In the genomic region with DNA sequence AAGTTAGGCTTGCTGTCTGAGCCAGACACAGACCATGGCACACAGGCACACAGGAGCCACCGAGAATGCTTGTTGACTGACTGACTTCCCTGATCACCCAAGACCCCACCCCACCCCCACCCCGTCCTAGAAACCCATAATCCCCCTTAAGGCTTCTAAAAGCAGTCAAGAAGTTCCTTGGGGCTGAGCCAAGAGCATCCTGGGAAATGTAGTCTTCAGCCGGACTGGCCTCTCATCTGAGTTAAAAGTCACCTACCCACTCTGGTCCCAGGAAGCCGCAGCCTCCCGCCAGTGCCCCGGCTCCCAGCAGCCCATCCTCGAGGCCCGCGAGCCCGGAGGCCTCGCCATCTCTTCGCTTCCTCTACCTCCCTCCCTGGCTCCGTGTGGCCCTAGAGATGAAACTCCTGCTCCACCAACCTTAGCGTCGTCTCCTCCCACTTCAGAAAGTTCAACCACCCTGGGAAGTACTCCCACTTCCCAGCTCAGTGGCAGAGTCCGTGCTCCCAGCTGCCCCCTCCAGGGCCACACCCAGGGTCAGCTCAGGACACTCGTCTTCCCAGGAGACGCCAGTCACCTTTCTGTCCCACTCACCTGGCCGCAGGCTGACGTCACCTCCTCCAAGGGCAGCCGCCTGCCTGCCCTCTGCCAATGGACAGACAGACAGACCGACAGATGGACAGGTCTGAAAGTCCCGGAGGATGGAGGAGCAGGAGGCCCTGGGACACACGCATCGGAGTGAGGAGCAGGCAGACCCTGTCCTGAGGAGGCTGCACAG, we compare ENCODE assay signal across 9 mouse cellular contexts. TPM values are rescaled to one million over a fixed set of nuclear protein-coding genes. Genes with fewer than 3 reads are reported as not detected.
DNase-seq lines count a peak whose midpoint lies in the region; ATAC-seq and TF ChIP-seq lines count a peak whose summit lies in the region.
"Had no signal": no experiment of that assay in that cellular context is flagged by ENCODE, and none has a peak within 500 bp of the region (broad histone marks: within the 10 kb centered on the region; RNA-seq: fewer than 3 reads in every experiment).

No protein-coding gene starts in this region.

- TF ChIP-seq RAD21 in MEL (IDR thresholded peaks at IDR 0.05; ENCODE audit: low read depth, low read length): no peak

- no peaks in the 10 kb centered on the region for H3K9me3 ChIP-seq in heart, postnatal 0 days (replicated peaks; ENCODE audit: control insufficient read depth, low read length)
- no peaks in the 10 kb centered on the region for H3K9me3 ChIP-seq in MEL (replicated peaks; ENCODE audit: insufficient read depth, low read length)
- H3K9me3 ChIP-seq in forebrain, embryonic 12.5 days: no peaks in the 10 kb centered on the region
- H3K9me3 ChIP-seq in limb, embryonic 15.5 days: no peaks in the 10 kb centered on the region

- ATAC-seq in heart, postnatal 0 days (ENCODE audit: insufficient read depth, low read depth): no peak
- ATAC-seq in forebrain, embryonic 12.5 days (ENCODE audit: low FRiP score): no peak
- ATAC-seq in limb, embryonic 15.5 days (ENCODE audit: insufficient number of reproducible peaks, low FRiP score, low TSS enrichment, low read depth): no peak
- no peak for ATAC-seq in frontal cortex, adult (ENCODE audit: low TSS enrichment)

- H3K9ac ChIP-seq in heart, postnatal 0 days (replicated peaks; ENCODE audit: low read depth, low read length): no peak overlapping the region
- H3K9ac ChIP-seq in MEL (ENCODE audit: control insufficient read depth, low read depth, low read length, poor library complexity, severe bottlenecking): no peak overlapping the region
- H3K9ac ChIP-seq in forebrain, embryonic 12.5 days: peak overlapping the region; percentile 14; the same call in 1 of the 2 replicates
- no peak overlapping the region for H3K9ac ChIP-seq in limb, embryonic 15.5 days

- no peak overlapping the region for H3K27ac ChIP-seq in heart, postnatal 0 days (ENCODE audit: low read depth)
- no peak overlapping the region for H3K27ac ChIP-seq in MEL (ENCODE audit: control insufficient read depth, low read depth, low read length)
- no peak overlapping the region for H3K27ac ChIP-seq in forebrain, embryonic 12.5 days
- H3K27ac ChIP-seq in limb, embryonic 15.5 days: no peak overlapping the region

- H3K36me3 ChIP-seq in heart, postnatal 0 days (replicated peaks; ENCODE audit: control insufficient read depth, insufficient read depth, low read length): no peaks in the 10 kb centered on the region
- H3K36me3 ChIP-seq in MEL (ENCODE audit: control insufficient read depth in 1 of 2, insufficient read depth in 2 of 2, low read length in 2 of 2): peaks cover 0 to 1% of the 10 kb centered on the region in 2 experiments; a peak in 1 of 4 replicates
- H3K36me3 ChIP-seq in forebrain, embryonic 12.5 days (replicated peaks): no peaks in the 10 kb centered on the region
- no peaks in the 10 kb centered on the region for H3K36me3 ChIP-seq in limb, embryonic 15.5 days

- H3K27me3 ChIP-seq in heart, postnatal 0 days (ENCODE audit: control insufficient read depth, insufficient read depth, low read length): peaks cover 57% of the 10 kb centered on the region
- H3K27me3 ChIP-seq in MEL (ENCODE audit: control insufficient read depth in 1 of 2, insufficient read depth in 2 of 2, low read length in 2 of 2): no peaks in the 10 kb centered on the region
- peaks cover 84% of the 10 kb centered on the region for H3K27me3 ChIP-seq in forebrain, embryonic 12.5 days
- H3K27me3 ChIP-seq in limb, embryonic 15.5 days: peaks cover 69% of the 10 kb centered on the region

- H3K4me3 ChIP-seq in heart, postnatal 0 days (ENCODE audit: low read depth, low read length): no peak overlapping the region
- no peak overlapping the region for H3K4me3 ChIP-seq in MEL (ENCODE audit: control insufficient read depth in 1 of 2, insufficient read depth in 1 of 2, low read depth in 2 of 2, low read length in 2 of 2)
- peak overlapping the region; percentile 4; the same call in 1 of the 2 replicates for H3K4me3 ChIP-seq in forebrain, embryonic 12.5 days (replicated peaks)
- H3K4me3 ChIP-seq in limb, embryonic 15.5 days: 0 out of 2 replicates have a peak overlapping the region, but pooled peaks have one; percentile 11

- DNase-seq in heart, postnatal 0 days (ENCODE audit: low spot score): no peak
- no peak for DNase-seq in heart, postnatal 25 days (ENCODE audit: low spot score)
- DNase-seq in MEL (ENCODE audit: low read depth, low spot score) (no peak), adipocyte (ENCODE audit: low spot score) (no peak)
- no peak for DNase-seq in left cerebral cortex, postnatal 4 days

- TF ChIP-seq CTCF in heart, postnatal 0 days (IDR thresholded peaks at IDR 0.05; ENCODE audit: low read depth): no peak
- no peak for TF ChIP-seq CTCF in MEL (IDR thresholded peaks at IDR 0.05 in 2 of 3, conservative IDR thresholded peaks at IDR 0.05 in 1 of 3; ENCODE audit: control insufficient read depth in 1 of 3, insufficient read depth in 1 of 3, low read depth in 2 of 3, low read length in 3 of 3, poor library complexity in 1 of 3, severe bottlenecking in 1 of 3)

- TF ChIP-seq POLR2A in MEL (IDR thresholded peaks at IDR 0.05; ENCODE audit: control insufficient read depth in 1 of 2, insufficient read depth in 1 of 2, low read depth in 1 of 2, low read length in 2 of 2, poor library complexity in 1 of 2): no peak

- H3K4me2 ChIP-seq in heart, postnatal 0 days (ENCODE audit: low read depth, low read length): peak overlapping the region; percentile 24; the same call in 1 of the 2 replicates
- H3K4me2 ChIP-seq in forebrain, embryonic 12.5 days: peak overlapping the region; percentile 96
- H3K4me2 ChIP-seq in limb, embryonic 15.5 days: no peak overlapping the region

- H3K79me2 ChIP-seq in MEL (ENCODE audit: control insufficient read depth, insufficient read depth, low read length, poor library complexity): peaks cover 6% of the 10 kb centered on the region; the same call in 1 of the 2 replicates

- no peak for TF ChIP-seq EP300 in heart, postnatal 0 days (IDR thresholded peaks at IDR 0.05; ENCODE audit: low read depth)
- TF ChIP-seq EP300 in MEL (IDR thresholded peaks at IDR 0.05; ENCODE audit: low read depth in 1 of 2, low read length in 2 of 2): no peak

- 25% methylated on average over 25 of the region's 25 CpGs for WGBS in heart, postnatal 0 days
- 14% methylated on average over 25 of the region's 25 CpGs for WGBS in forebrain, embryonic 12.5 days
- WGBS in limb, embryonic 15.5 days: 21% methylated on average over 25 of the region's 25 CpGs

- H3K4me1 ChIP-seq in heart, postnatal 0 days (ENCODE audit: control insufficient read depth, insufficient read depth): peaks cover 20% of the 10 kb centered on the region
- peaks cover 0 to 7% of the 10 kb centered on the region in 2 experiments; a peak in 2 of 4 replicates for H3K4me1 ChIP-seq in MEL (ENCODE audit: control insufficient read depth in 1 of 2, insufficient read depth in 2 of 2, low read length in 2 of 2)
- H3K4me1 ChIP-seq in forebrain, embryonic 12.5 days: peaks cover 54% of the 10 kb centered on the region
- H3K4me1 ChIP-seq in limb, embryonic 15.5 days: peaks cover 45% of the 10 kb centered on the region

- intact Hi-C loops in heart, postnatal 25 days (cut with DNase I): no loop called here
- intact Hi-C loops in left cerebral cortex, postnatal 4 days (cut with DNase I): no loop called here

RNA-seq across cellular contexts. Expression of gene Sema6b, which starts 2.1 kb away (rescaled TPM):
- 7.9 and 10.4 TPM in 2 replicates for total RNA-seq in heart, postnatal 0 days (2014; rRNA removed; ENCODE audit: low replicate concordance)
- 0.81 and 0.93 TPM in 2 replicates for polyA plus RNA-seq in heart, postnatal 0 days (2015; fragmentation: Nextera tagmentation; extraction: Ambion mirVana)
- 1 to 10 TPM; 7.3 to 8.8 TPM for total RNA-seq in heart, postnatal 25 days (2021)
- total RNA-seq in MEL (2012; rRNA removed): 7.0 and 7.7 TPM in 2 replicates
- 10 to 100 TPM in 1 of 2 experiments, not detected in 1; 16.8 TPM for polyA plus RNA-seq in MEL (2012; ENCODE audit: insufficient read depth in 1 of 2, insufficient read length in 2 of 2, low read depth in 1 of 2, low replicate concordance in 2 of 2, missing spikeins in 1 of 2)
- polyA plus RNA-seq in forebrain, embryonic 12.5 days (2016; fragmentation: Nextera tagmentation; extraction: Ambion mirVana): 4.8 and 5.4 TPM in 2 replicates
- polyA plus RNA-seq in limb, embryonic 15.5 days (2015; fragmentation: Nextera tagmentation; extraction: Ambion mirVana): 2.3 and 3.3 TPM in 2 replicates
- total RNA-seq in left cerebral cortex, postnatal 4 days (2021): 10 to 100 TPM; 91.1 to 95.7 TPM

RNA-seq across cellular contexts. Expression of gene Lrg1, which starts 16.2 kb away (rescaled TPM):
- total RNA-seq in heart, postnatal 0 days (2014; rRNA removed; ENCODE audit: low replicate concordance): 4.5 and 5.1 TPM in 2 replicates
- polyA plus RNA-seq in heart, postnatal 0 days (2015; fragmentation: Nextera tagmentation; extraction: Ambion mirVana): 9.0 and 10.0 TPM in 2 replicates
- total RNA-seq in heart, postnatal 25 days (2021): 10 to 100 TPM; 53.8 to 55.0 TPM
- not detected in 2 replicates for total RNA-seq in MEL (2012; rRNA removed)
- not detected for polyA plus RNA-seq in MEL (2012; ENCODE audit: insufficient read depth in 1 of 2, insufficient read length in 2 of 2, low read depth in 1 of 2, low replicate concordance in 2 of 2, missing spikeins in 1 of 2)
- polyA plus RNA-seq in forebrain, embryonic 12.5 days (2016; fragmentation: Nextera tagmentation; extraction: Ambion mirVana): 0.18 and 0.27 TPM in 2 replicates
- 0.55 and 1.7 TPM in 2 replicates for polyA plus RNA-seq in limb, embryonic 15.5 days (2015; fragmentation: Nextera tagmentation; extraction: Ambion mirVana)
- total RNA-seq in left cerebral cortex, postnatal 4 days (2021): not detected

RNA-seq across cellular contexts. Expression of gene Plin5, which starts 20.6 kb away (rescaled TPM):
- 23.3 and 58.8 TPM in 2 replicates for total RNA-seq in heart, postnatal 0 days (2014; rRNA removed; ENCODE audit: low replicate concordance)
- polyA plus RNA-seq in heart, postnatal 0 days (2015; fragmentation: Nextera tagmentation; extraction: Ambion mirVana): 55.7 and 58.3 TPM in 2 replicates
- 100 to 1,000 TPM; 143 to 166 TPM for total RNA-seq in heart, postnatal 25 days (2021)
- not detected in 2 replicates for total RNA-seq in MEL (2012; rRNA removed)
- not detected for polyA plus RNA-seq in MEL (2012; ENCODE audit: insufficient read depth in 1 of 2, insufficient read length in 2 of 2, low read depth in 1 of 2, low replicate concordance in 2 of 2, missing spikeins in 1 of 2)
- polyA plus RNA-seq in forebrain, embryonic 12.5 days (2016; fragmentation: Nextera tagmentation; extraction: Ambion mirVana): 0.22 TPM in 1 of 2 replicates, not detected in the other
- 0.12 and 0.60 TPM in 2 replicates for polyA plus RNA-seq in limb, embryonic 15.5 days (2015; fragmentation: Nextera tagmentation; extraction: Ambion mirVana)
- total RNA-seq in left cerebral cortex, postnatal 4 days (2021): 1 to 10 TPM; 1.2 to 1.9 TPM
- total RNA-seq: megakaryocyte progenitor cell, adult 5-6 weeks had no signal

RNA-seq across cellular contexts. Expression of gene Tnfaip8l1, which starts 24.3 kb away (rescaled TPM):
- total RNA-seq in heart, postnatal 0 days (2014; rRNA removed; ENCODE audit: low replicate concordance): 3.4 and 16.5 TPM in 2 replicates
- 4.9 and 5.6 TPM in 2 replicates for polyA plus RNA-seq in heart, postnatal 0 days (2015; fragmentation: Nextera tagmentation; extraction: Ambion mirVana)
- total RNA-seq in heart, postnatal 25 days (2021): 1 to 10 TPM; 2.2 to 2.5 TPM
- total RNA-seq in MEL (2012; rRNA removed): 3.4 and 4.0 TPM in 2 replicates
- polyA plus RNA-seq in MEL (2012; ENCODE audit: insufficient read depth in 1 of 2, insufficient read length in 2 of 2, low read depth in 1 of 2, low replicate concordance in 2 of 2, missing spikeins in 1 of 2): 1 to 10 TPM in 1 of 2 experiments, not detected in 1; 5.5 TPM
- polyA plus RNA-seq in forebrain, embryonic 12.5 days (2016; fragmentation: Nextera tagmentation; extraction: Ambion mirVana): 7.5 TPM in 2 replicates
- polyA plus RNA-seq in limb, embryonic 15.5 days (2015; fragmentation: Nextera tagmentation; extraction: Ambion mirVana): 11.3 and 13.1 TPM in 2 replicates
- total RNA-seq in left cerebral cortex, postnatal 4 days (2021): 10 to 100 TPM; 11.1 TPM

RNA-seq across cellular contexts. Expression of gene Plin4, which starts 28.4 kb away (rescaled TPM):
- total RNA-seq in heart, postnatal 0 days (2014; rRNA removed; ENCODE audit: low replicate concordance): 47.4 and 88.5 TPM in 2 replicates
- 5.9 and 9.4 TPM in 2 replicates for polyA plus RNA-seq in heart, postnatal 0 days (2015; fragmentation: Nextera tagmentation; extraction: Ambion mirVana)
- total RNA-seq in heart, postnatal 25 days (2021): 100 to 1,000 TPM; 135 to 136 TPM
- total RNA-seq in MEL (2012; rRNA removed): 0.08 and 0.10 TPM in 2 replicates
- under 1 TPM in 1 of 2 experiments, not detected in 1; 0.07 TPM for polyA plus RNA-seq in MEL (2012; ENCODE audit: insufficient read depth in 1 of 2, insufficient read length in 2 of 2, low read depth in 1 of 2, low replicate concordance in 2 of 2, missing spikeins in 1 of 2)
- polyA plus RNA-seq in forebrain, embryonic 12.5 days (2016; fragmentation: Nextera tagmentation; extraction: Ambion mirVana): 0.06 and 0.18 TPM in 2 replicates
- polyA plus RNA-seq in limb, embryonic 15.5 days (2015; fragmentation: Nextera tagmentation; extraction: Ambion mirVana): 0.03 and 0.11 TPM in 2 replicates
- total RNA-seq in left cerebral cortex, postnatal 4 days (2021): under 1 TPM; 0.20 to 0.24 TPM
- total RNA-seq: megakaryocyte progenitor cell, adult 5-6 weeks had no signal

Comparison
In these comparisons a context has a peak if more than half of its experiments do, and no peak if none do; other contexts are left out.
1. H3K4me3 ChIP-seq: peak in forebrain, embryonic 12.5 days (single experiment) and limb, embryonic 15.5 days (single experiment); none in heart, postnatal 0 days (single experiment) and MEL (0 of 2).